Mouse (Mus musculus) midbrain, embryonic 16.5 days (tissue): ENCODE data around the gene Rhbdf1. TPM values are rescaled to one million over a fixed set of nuclear protein-coding genes. Genes with fewer than 3 reads are reported as not detected.

Experiments
- ATAC-seq: fragments of 200-750 bp; cut with Nextera tagmentation; 2 replicates; pipeline ENCODE4 v1.8.0; 2017; ENCODE audit warnings: moderate TSS enrichment
- H3K27ac ChIP-seq: fragments of 300-500 bp; sonication (generic); 2 replicates; pipeline ENCODE4 v1.5.1; 2014; ENCODE audit warnings: mild to moderate bottlenecking, low read length, mixed read lengths
- H3K27me3 ChIP-seq: fragments of 300-500 bp; sonication (generic); 2 replicates; pipeline ENCODE4 v1.6.1; 2014; ENCODE audit warnings: low read depth, low read length, mixed read lengths; ENCODE audit not compliant: control insufficient read depth, insufficient read depth
- H3K36me3 ChIP-seq: fragments of 300-500 bp; sonication (generic); 2 replicates; pipeline ENCODE4 v1.6.1; 2014; ENCODE audit warnings: mild to moderate bottlenecking, low read length, moderate library complexity, mixed read lengths; ENCODE audit not compliant: control insufficient read depth, insufficient read depth
- H3K4me1 ChIP-seq: fragments of 300-500 bp; sonication (generic); 2 replicates; pipeline ENCODE4 v1.6.1; 2014; ENCODE audit warnings: mild to moderate bottlenecking, low read length, mixed read lengths; ENCODE audit not compliant: control insufficient read depth, insufficient read depth
- H3K4me2 ChIP-seq: fragments of 300-500 bp; sonication (generic); 2 replicates; pipeline ENCODE4 v1.6.1; 2014; ENCODE audit warnings: mild to moderate bottlenecking, low read length, mixed read lengths
- H3K4me3 ChIP-seq: fragments of 300-500 bp; sonication (generic); 2 replicates; pipeline ENCODE4 v1.5.1; 2014; ENCODE audit warnings: low read depth, mild to moderate bottlenecking, low read length, moderate library complexity, mixed read lengths
- H3K9ac ChIP-seq: fragments of 300-500 bp; sonication (generic); 2 replicates; pipeline ENCODE4 v1.6.1; 2014; ENCODE audit warnings: low read depth, low read length, mixed read lengths
- H3K9me3 ChIP-seq: fragments of 300-500 bp; sonication (generic); replicated peaks from 2 replicates; pipeline ENCODE4 v1.6.1; 2014; ENCODE audit warnings: mild to moderate bottlenecking, low read length, mixed read lengths; ENCODE audit not compliant: control insufficient read depth, poor library complexity, severe bottlenecking
- WGBS: fragments of 180-500 bp; shearing (Covaris S2); extraction: QIAGEN DNeasy Blood & Tissue Kit; methylation state at CpG from one replicate; pipeline ENCODE4 v1.1.7; 2014; 5-methylcytosine and 5-hydroxymethylcytosine counted together
- polyA plus RNA-seq: library from polyadenylated mRNA; unstranded; fragments of >200 nt; fragmentation: Nextera tagmentation; extraction: Ambion mirVana; gene quantifications from 2 replicates; pipeline ENCODE4 v1.2.1, GENCODE M21; 2015

Gene Rhbdf1
- polyA plus RNA-seq, 1 experiment from 2014 or later, result 24.0 TPM

GRCm38 (mm10) chr11:32262674-32263415 lies 40.7 kb upstream of the Rhbdf1 start:
- ATAC-seq, result no peak
- no peak overlapping the region for H3K27ac ChIP-seq
- WGBS, result 95% methylated on average over 10 of the region's 10 CpGs

DNA sequence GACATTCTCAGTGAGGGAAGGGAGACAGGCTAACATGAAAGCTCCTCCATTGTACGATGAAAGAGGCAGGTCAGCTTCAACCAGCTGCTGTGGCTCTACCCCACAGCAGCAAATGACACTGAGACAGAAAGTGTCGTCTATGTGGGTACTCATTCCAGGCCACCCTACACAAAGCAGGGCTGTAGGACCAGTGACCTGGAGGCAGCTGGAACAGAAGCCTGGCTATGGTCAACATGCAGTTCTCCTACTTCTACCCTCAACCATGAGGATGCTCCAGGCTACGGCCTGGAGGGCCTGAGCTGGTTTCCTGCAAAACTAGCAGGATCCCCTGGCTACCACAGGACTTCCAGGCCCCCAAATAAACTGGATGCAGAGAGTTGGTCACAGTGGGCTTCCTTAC lies 34.5 kb upstream of the Rhbdf1 start:
- Histone ChIP-seq H3K9ac (no peak overlapping the region), H3K4me2 (no peak overlapping the region), H3K27me3 (no peaks in the 10 kb centered on the region), H3K4me3 (no peak overlapping the region), H3K36me3 (peaks cover 3% of the 10 kb centered on the region; the same call in 1 of the 2 replicates), H3K9me3 (no peaks in the 10 kb centered on the region), H3K27ac (no peak overlapping the region), H3K4me1 (no peaks in the 10 kb centered on the region)
- no peak for ATAC-seq
- 91% methylated on average over 3 of the region's 3 CpGs for WGBS

More at GRCm38 (mm10) chr11:32262674-32263415, 40.7 kb upstream of the Rhbdf1 start:
- Histone ChIP-seq H3K4me3 (no peak overlapping the region), H3K4me2 (no peak overlapping the region), H3K9ac (no peak overlapping the region), H3K9me3 (no peaks in the 10 kb centered on the region), H3K27me3 (no peaks in the 10 kb centered on the region), H3K4me1 (peaks cover 10% of the 10 kb centered on the region), H3K36me3 (peaks cover 8% of the 10 kb centered on the region; the same call in 1 of the 2 replicates)

DNA sequence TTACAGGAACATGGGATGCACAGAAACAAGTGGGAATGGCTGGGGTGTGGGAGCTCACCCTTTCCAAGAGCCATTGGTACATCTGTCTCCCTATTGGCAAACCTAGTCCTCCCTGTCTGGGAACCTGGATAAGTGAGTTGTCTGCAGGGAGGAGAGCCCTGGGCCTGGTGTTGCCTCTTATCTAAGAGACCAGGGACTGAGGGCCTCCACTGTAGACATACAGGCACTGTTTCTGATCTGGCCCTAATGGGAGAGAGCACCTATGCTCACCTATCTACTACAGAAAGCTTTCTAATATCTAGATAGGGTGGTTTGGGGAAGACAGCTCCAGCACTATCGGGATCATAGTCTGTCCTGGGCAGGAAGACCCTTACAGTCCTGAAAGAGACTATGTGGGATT lies 34.0 kb upstream of the Rhbdf1 start:
- peaks cover 3% of the 10 kb centered on the region; the same call in 1 of the 2 replicates for H3K36me3 ChIP-seq
- H3K4me2 ChIP-seq, result no peak overlapping the region
- no peaks in the 10 kb centered on the region for H3K4me1 ChIP-seq
- H3K9ac ChIP-seq, result no peak overlapping the region
- ATAC-seq, result no peak
- H3K9me3 ChIP-seq, result no peaks in the 10 kb centered on the region
- 94% methylated on average over 1 of the region's 1 CpGs for WGBS
- H3K27ac ChIP-seq, result no peak overlapping the region
- H3K27me3 ChIP-seq, result no peaks in the 10 kb centered on the region
- H3K4me3 ChIP-seq, result no peak overlapping the region

- no peaks in the 10 kb centered on the region for H3K4me1 ChIP-seq
- no peaks in the 10 kb centered on the region for H3K9me3 ChIP-seq
- H3K9ac ChIP-seq, result no peak overlapping the region
- 96% methylated on average over 1 of the region's 1 CpGs for WGBS
- H3K4me3 ChIP-seq, result no peak overlapping the region
- peaks cover 3% of the 10 kb centered on the region; the same call in 1 of the 2 replicates for H3K36me3 ChIP-seq
- H3K27ac ChIP-seq, result no peak overlapping the region
- H3K27me3 ChIP-seq, result no peaks in the 10 kb centered on the region
- ATAC-seq, result no peak
- H3K4me2 ChIP-seq, result no peak overlapping the region
Observed at GRCm38 (mm10) chr11:32253121-32253520, 31.0 kb upstream of the Rhbdf1 start.

DNA sequence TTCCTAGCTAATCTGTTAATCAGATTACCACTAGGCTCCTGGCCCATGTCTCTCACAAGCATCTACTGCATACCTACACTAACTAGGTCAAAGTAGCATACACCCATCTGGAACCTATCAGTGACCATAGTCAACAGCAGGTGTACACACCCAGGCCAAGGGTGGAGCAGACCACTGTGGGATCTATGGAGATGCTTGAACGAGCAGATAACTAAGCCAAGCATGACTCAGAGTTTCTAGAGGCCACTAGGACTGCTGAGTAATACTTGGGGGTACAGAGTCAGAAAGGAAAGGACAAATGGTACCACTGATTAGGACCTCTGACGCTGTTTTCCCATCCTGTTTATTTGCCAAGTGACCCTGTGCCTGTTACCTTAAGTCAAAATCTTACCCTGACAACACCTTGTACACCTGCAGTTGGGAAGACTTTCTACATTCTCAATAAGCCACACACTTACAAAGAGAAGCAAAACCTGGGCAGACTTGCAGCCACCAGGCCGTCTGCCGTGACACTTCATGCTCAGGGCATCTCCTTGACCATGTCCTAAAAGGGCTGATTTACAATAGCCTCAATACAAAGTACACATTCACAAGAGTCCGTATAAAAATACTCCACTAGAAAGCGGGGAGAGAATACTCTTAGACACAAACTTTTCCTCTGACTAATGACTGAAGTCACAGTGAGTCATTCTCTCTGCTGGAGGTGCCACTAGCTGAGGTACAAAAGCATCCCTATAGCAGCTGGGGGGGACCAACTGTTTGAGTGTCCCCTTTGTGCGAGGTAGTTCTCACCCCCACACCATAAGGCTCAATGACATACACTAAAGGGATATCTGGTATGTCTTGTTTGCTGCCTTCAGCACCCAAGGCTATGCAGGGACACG lies 29.0 kb upstream of the Rhbdf1 start:
- no peak overlapping the region for H3K9ac ChIP-seq
- no peak overlapping the region for H3K4me2 ChIP-seq
- H3K27me3 ChIP-seq, result no peaks in the 10 kb centered on the region
- no peaks in the 10 kb centered on the region for H3K9me3 ChIP-seq
- H3K36me3 ChIP-seq, result peaks cover 15% of the 10 kb centered on the region
- 94% methylated on average over 8 of the region's 8 CpGs for WGBS
- no peak overlapping the region for H3K27ac ChIP-seq
- H3K4me3 ChIP-seq, result no peak overlapping the region
- H3K4me1 ChIP-seq, result no peaks in the 10 kb centered on the region
- ATAC-seq, result no peak

DNA sequence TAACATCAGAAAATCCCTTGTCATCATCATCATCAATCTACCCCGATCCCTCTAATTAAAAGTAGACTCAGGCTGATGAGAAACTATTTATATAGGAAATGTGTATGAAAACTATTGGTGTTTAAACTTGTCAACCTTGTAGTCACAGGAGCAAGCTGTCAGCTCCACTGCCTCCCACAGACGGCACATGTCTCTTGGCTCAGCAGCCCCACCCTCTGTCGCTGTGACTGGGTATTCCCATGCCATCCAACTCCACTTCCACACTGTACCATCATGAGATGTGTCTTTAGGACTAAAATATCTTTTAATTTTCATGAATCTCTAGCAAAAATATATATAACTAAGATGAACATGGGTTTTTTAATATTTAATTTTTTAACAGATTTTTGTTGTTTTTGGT lies 26.2 kb upstream of the Rhbdf1 start:
- 87% methylated on average over 3 of the region's 3 CpGs for WGBS
- no peak for ATAC-seq
- H3K27me3 ChIP-seq, result no peaks in the 10 kb centered on the region

DNA sequence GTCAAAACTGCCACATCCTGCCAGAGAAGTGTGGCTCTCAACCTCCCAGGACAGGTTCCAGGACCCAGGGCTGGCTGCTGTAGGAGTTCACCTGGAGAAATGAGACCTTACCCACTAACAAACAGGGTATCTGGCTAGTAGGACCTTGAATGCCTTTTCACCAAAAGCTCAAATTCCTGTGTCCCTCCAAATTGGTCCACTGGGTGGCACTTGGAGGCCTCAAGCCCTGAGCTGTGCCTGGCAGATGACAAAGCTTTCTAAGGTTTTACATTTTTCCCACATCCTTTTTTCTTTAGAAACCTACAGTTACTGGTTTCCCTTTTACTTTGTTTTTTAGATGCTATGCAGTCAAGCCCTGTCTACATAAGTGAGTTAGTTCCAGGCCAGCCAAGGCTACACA lies 25.0 kb upstream of the Rhbdf1 start:
- H3K27me3 ChIP-seq, result no peaks in the 10 kb centered on the region
- H3K36me3 ChIP-seq, result peaks cover 21% of the 10 kb centered on the region
- no peaks in the 10 kb centered on the region for H3K9me3 ChIP-seq
- no peak for ATAC-seq
- no peak overlapping the region for H3K27ac ChIP-seq
- no peak overlapping the region for H3K4me3 ChIP-seq
- H3K4me2 ChIP-seq, result no peak overlapping the region
- no peak overlapping the region for H3K9ac ChIP-seq
- H3K4me1 ChIP-seq, result no peaks in the 10 kb centered on the region

More for the DNA sequence above, 26.2 kb upstream of the Rhbdf1 start:
- no peak overlapping the region for H3K27ac ChIP-seq
- H3K36me3 ChIP-seq, result peaks cover 21% of the 10 kb centered on the region
- H3K9ac ChIP-seq, result no peak overlapping the region
- no peak overlapping the region for H3K4me2 ChIP-seq
- H3K4me1 ChIP-seq, result no peaks in the 10 kb centered on the region
- no peaks in the 10 kb centered on the region for H3K9me3 ChIP-seq
- no peak overlapping the region for H3K4me3 ChIP-seq

- H3K4me2 ChIP-seq, result no peak overlapping the region
- H3K9me3 ChIP-seq, result no peaks in the 10 kb centered on the region
- ATAC-seq, result no peak
Observed at GRCm38 (mm10) chr11:32245614-32246013, 23.5 kb upstream of the Rhbdf1 start.

GRCm38 (mm10) chr11:32244617-32245016 lies 22.5 kb upstream of the Rhbdf1 start:
- Histone ChIP-seq H3K4me2 (no peak overlapping the region), H3K36me3 (peaks cover 19% of the 10 kb centered on the region), H3K27ac (no peak overlapping the region), H3K4me3 (no peak overlapping the region), H3K9ac (no peak overlapping the region), H3K4me1 (no peaks in the 10 kb centered on the region), H3K27me3 (no peaks in the 10 kb centered on the region), H3K9me3 (no peaks in the 10 kb centered on the region)
- no peak for ATAC-seq
- WGBS, result 91% methylated on average over 1 of the region's 1 CpGs

More at GRCm38 (mm10) chr11:32245614-32246013, 23.5 kb upstream of the Rhbdf1 start:
- Histone ChIP-seq H3K4me3 (no peak overlapping the region), H3K9ac (no peak overlapping the region), H3K4me1 (no peaks in the 10 kb centered on the region), H3K27me3 (no peaks in the 10 kb centered on the region), H3K27ac (no peak overlapping the region), H3K36me3 (peaks cover 21% of the 10 kb centered on the region)
- WGBS, result 89% methylated on average over 6 of the region's 6 CpGs
